Mouse (Mus musculus) erythroblast, embryonic 14.5 days (primary cell): ENCODE data around the gene Syce1l.

Source experiments
- GATA1 ChIP-seq: IDR thresholded peaks from 2 replicates; pipeline ENCODE4 v1.6.1; 2012; ENCODE audit warnings: low read length, inconsistent platforms, mixed read lengths
- TAL1 ChIP-seq: IDR thresholded peaks from 3 replicates; pipeline ENCODE4 v1.6.1; 2012; ENCODE audit warnings: low read length, inconsistent platforms, mixed read lengths

DNA sequence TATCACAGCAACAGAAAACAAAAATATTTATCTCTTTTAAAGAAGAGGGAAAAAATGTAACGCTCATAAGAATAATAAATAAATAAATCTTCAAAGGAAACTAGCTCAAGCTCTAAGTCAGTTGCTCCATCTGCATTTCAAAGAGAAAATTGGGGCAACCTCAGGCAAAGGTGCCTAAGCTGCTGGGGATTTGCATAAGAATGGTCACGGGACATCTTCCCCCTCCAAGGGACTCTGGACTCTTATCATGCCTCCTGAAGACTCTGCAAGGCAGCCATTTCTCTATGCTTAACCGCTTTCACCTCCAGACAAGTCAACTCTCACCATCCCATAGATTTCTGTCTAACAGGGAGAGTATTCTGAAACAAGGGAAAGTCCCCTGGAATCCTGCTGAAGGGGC, 44.6 kb upstream of the Syce1l start:
- TF ChIP-seq TAL1 (no peak), GATA1 (no peak)
